In genomic region chr8:72470684-72471083, GRCm38 (mm10) we compare ENCODE assay signal across 15 mouse cellular contexts. TPM values are rescaled to one million over a fixed set of nuclear protein-coding genes. Genes with fewer than 3 reads are reported as not detected.
"Had no signal": no experiment of that assay in that cellular context is flagged by ENCODE, and none has a peak within 500 bp of the region (broad histone marks: within the 10 kb centered on the region; RNA-seq: fewer than 3 reads in every experiment).

No protein-coding gene starts in this region.

- H3K4me2 ChIP-seq: limb, embryonic 12.5 days; liver, embryonic 11.5 days; lung, embryonic 15.5 days; midbrain, embryonic 11.5 days; midbrain, embryonic 15.5 days; neural tube, embryonic 12.5 days had no signal

- H3K4me3 ChIP-seq: layer of hippocampus, adult 2 months; limb, embryonic 12.5 days; lung, embryonic 15.5 days; megakaryocyte, embryonic 14.5 days; midbrain, embryonic 15.5 days; neural tube, embryonic 12.5 days had no signal

- ATAC-seq: intestine, embryonic 16.5 days; midbrain, embryonic 15.5 days had no signal

- H3K27ac ChIP-seq: layer of hippocampus, adult 2 months; limb, embryonic 12.5 days; lung, embryonic 15.5 days; macrophage; midbrain, embryonic 15.5 days; neural tube, embryonic 12.5 days; stomach, postnatal 0 days had no signal

- H3K9me3 ChIP-seq: limb, embryonic 12.5 days; lung, embryonic 15.5 days; megakaryocyte, embryonic 14.5 days; midbrain, embryonic 15.5 days; neural tube, embryonic 12.5 days had no signal

- DNase-seq: lung, postnatal 14 days; thymus, adult 2 months; thymus, postnatal 25 days had no signal

- H3K9ac ChIP-seq: limb, embryonic 12.5 days; lung, embryonic 15.5 days; midbrain, embryonic 15.5 days; neural tube, embryonic 12.5 days had no signal

- H3K27me3 ChIP-seq: limb, embryonic 12.5 days; lung, embryonic 15.5 days; megakaryocyte, embryonic 14.5 days; midbrain, embryonic 15.5 days; neural tube, embryonic 12.5 days had no signal

RNA-seq across cellular contexts. Expression of gene Calr3, which starts 27.0 kb away (rescaled TPM):
- total RNA-seq: monocyte, adult 5-6 weeks had no signal
